Mouse (Mus musculus): ENCODE measurements around the gene Cav1.

GRCm38 (mm10) chr6:17377371-17377770 is 71.2 kb downstream of the Cav1 start:
- no peak for TF ChIP-seq CTCF (IDR thresholded peaks at IDR 0.05)
- TF ChIP-seq POLR2A (IDR thresholded peaks at IDR 0.05; ENCODE audit: insufficient read depth, low read depth, low read length) = no peak

Data from heart, adult 2 months (tissue).